Mouse (Mus musculus) spleen, adult 2 months (tissue): ENCODE data around the gene Ar. TPM values are rescaled to one million over a fixed set of nuclear protein-coding genes. Genes with fewer than 3 reads are reported as not detected.

Source experiments
- DNase-seq, 2 experiments: peaks; one replicate each; pipeline versions ENCODE4 v3.0.0 to v3.0.0-alpha.2; 2012 to 2021; ENCODE audit warnings: low spot score in 2 of 2, low read depth in 1 of 2
- H3K27ac ChIP-seq: fragments of 200-500 bp; 2 replicates; pipeline ENCODE4 v1.5.1; 2012; ENCODE audit warnings: low read length, inconsistent platforms; ENCODE audit not compliant: insufficient read depth
- H3K27me3 ChIP-seq: fragments of 200-500 bp; 2 replicates; pipeline ENCODE4 v1.6.1; 2012; ENCODE audit warnings: mild to moderate bottlenecking, moderate library complexity, low read length, inconsistent platforms; ENCODE audit not compliant: control insufficient read depth, insufficient read depth
- H3K36me3 ChIP-seq: fragments of 200-500 bp; 2 replicates; pipeline ENCODE4 v1.6.1; 2012; ENCODE audit warnings: mild to moderate bottlenecking, low read length, inconsistent platforms; ENCODE audit not compliant: control insufficient read depth, insufficient read depth
- H3K4me1 ChIP-seq: fragments of 200-500 bp; 2 replicates; pipeline ENCODE4 v1.6.1; 2011; ENCODE audit warnings: inconsistent platforms; ENCODE audit not compliant: control insufficient read depth, insufficient read depth, insufficient read length
- H3K4me3 ChIP-seq: fragments of 200-500 bp; 2 replicates; pipeline ENCODE4 v1.5.1; 2011; ENCODE audit warnings: mild to moderate bottlenecking, inconsistent platforms; ENCODE audit not compliant: insufficient read depth, insufficient read length; ENCODE audit errors: extremely low read depth
- CTCF ChIP-seq: fragments of 200-500 bp; IDR thresholded peaks from 2 replicates; pipeline ENCODE4 v1.5.1; 2011; ENCODE audit warnings: mild to moderate bottlenecking, inconsistent platforms; ENCODE audit not compliant: insufficient read depth, insufficient read length, insufficient replicate concordance; ENCODE audit errors: extremely low read depth
- POLR2A ChIP-seq: fragments of 200-500 bp; IDR thresholded peaks from 2 replicates; pipeline ENCODE4 v1.6.1; 2011; ENCODE audit warnings: low read depth, low read length, inconsistent platforms
- WGBS: fragments of 180-500 bp; shearing (Covaris S2); methylation state at CpG from one replicate; pipeline ENCODE4 v1.1.7; 2018; 5-methylcytosine and 5-hydroxymethylcytosine counted together
- polyA plus RNA-seq: library from polyadenylated mRNA; depleted of rRNA; stranded (reverse); fragments of >200 nt; gene quantifications from 2 replicates; pipeline ENCODE4 v1.2.3, GENCODE M21; 2012

The Ar gene
- polyA plus RNA-seq, 1 experiment: 0.16 TPM

DNA sequence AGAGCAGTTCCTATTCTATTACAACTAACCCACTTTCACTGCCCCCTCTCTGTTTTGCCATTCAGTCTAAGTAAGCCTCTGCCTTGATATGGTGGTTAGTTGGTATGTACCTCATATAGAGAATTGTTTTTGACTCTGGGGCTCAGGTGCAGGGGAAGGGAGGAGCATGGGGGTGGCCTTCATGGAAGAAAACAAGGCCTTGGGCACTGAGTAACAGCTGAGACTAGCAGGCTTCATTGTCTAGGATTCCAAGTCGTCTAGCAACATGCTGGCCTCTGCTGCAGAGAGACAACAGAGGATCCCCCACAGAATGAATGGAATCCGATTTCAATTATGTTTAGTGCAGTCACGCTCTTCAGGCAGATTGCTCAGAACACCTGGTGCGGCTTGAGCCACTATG, 152.1 kb downstream of the Ar start:
- H3K27me3 ChIP-seq: no peaks in the 10 kb centered on the region
- no peaks in the 10 kb centered on the region for H3K36me3 ChIP-seq
- no peaks in the 10 kb centered on the region for H3K4me1 ChIP-seq
- no peak overlapping the region for H3K27ac ChIP-seq
- no peak overlapping the region for H3K4me3 ChIP-seq
- WGBS: 87% methylated on average over 4 of the region's 4 CpGs
- no peak for TF ChIP-seq POLR2A
- TF ChIP-seq CTCF: no peak
- no peak for DNase-seq

- TF ChIP-seq POLR2A: no peak
- no peak for TF ChIP-seq CTCF
- Histone ChIP-seq H3K4me1 (no peaks in the 10 kb centered on the region), H3K27ac (no peak overlapping the region), H3K4me3 (no peak overlapping the region), H3K36me3 (no peaks in the 10 kb centered on the region), H3K27me3 (no peaks in the 10 kb centered on the region)
- WGBS: 57% methylated on average over 2 of the region's 2 CpGs
- DNase-seq: no peak
Observed at GRCm38 (mm10) chrX:98301924-98302323, 153.4 kb downstream of the Ar start.

DNA sequence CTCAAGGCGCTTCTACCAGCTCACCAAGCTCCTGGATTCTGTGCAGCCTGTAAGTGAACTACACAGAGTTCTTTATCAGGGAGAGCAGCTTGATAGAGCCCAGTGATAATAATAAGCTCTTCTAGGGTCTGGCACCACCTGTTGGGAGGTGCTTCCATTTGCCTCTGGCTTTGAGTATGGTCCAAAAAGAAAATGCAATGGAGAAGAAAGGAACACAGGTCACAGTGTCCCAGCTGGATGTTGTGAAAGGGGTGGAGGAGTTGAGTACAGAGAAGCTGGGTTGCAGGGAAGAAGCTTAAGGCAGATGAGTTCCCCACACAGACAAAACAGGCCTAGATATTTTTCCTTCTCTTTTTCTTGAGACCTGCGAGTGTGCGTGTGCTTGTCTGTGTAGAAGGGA, 167.4 kb downstream of the Ar start:
- H3K27ac ChIP-seq: no peak overlapping the region
- H3K4me3 ChIP-seq: no peak overlapping the region
- no peak for DNase-seq
- no peaks in the 10 kb centered on the region for H3K36me3 ChIP-seq
- WGBS: 89% methylated on average over 3 of the region's 3 CpGs
- no peaks in the 10 kb centered on the region for H3K4me1 ChIP-seq
- no peaks in the 10 kb centered on the region for H3K27me3 ChIP-seq
- TF ChIP-seq POLR2A: no peak
- no peak for TF ChIP-seq CTCF

DNA sequence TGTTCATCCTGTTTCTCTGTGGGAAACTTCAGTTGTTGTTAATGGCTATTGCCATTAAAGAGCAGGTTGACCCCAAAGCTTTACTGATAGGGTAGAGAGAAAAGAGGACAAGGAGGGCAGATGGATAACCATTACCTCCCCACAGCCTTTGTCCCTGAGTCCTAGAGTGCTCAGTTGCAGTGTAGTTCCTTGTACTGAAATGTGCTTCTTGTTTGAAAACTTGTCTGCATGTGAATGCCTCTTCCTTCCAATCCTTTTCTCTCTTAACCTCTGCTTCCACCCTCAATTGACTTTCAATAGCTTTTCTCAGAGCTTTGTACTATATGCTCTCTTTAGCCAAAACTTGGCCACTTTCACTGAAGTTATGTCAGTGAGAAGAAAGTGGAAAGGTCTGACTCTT, 168.9 kb downstream of the Ar start:
- H3K4me1 ChIP-seq: no peaks in the 10 kb centered on the region
- DNase-seq: no peak
- H3K36me3 ChIP-seq: no peaks in the 10 kb centered on the region
- TF ChIP-seq POLR2A (no peak), CTCF (no peak)
- H3K4me3 ChIP-seq: no peak overlapping the region
- H3K27ac ChIP-seq: no peak overlapping the region
- H3K27me3 ChIP-seq: no peaks in the 10 kb centered on the region

- H3K27me3 ChIP-seq: no peaks in the 10 kb centered on the region
Observed at GRCm38 (mm10) chrX:98323105-98323504, 174.5 kb downstream of the Ar start.

DNA sequence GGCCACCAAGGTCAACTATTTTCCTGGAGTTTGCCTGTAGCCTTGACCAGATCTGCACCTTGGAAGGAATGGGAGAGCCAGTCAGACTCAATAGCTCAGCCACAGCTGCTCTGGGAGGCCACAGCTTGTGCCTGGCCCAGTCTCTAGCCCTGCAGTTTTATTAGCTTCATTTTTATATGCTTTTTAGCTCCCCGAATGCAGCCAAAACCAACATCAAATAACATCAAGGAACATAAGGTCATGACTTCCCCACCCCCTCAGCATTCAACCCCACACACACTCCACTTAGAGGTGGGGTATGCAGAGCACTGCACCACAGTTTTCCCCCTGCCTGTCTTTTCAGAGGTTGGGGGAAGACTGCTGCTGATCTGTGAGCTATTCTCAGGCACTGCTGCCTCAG, 198.9 kb downstream of the Ar start:
- Histone ChIP-seq H3K27ac (no peak overlapping the region), H3K27me3 (no peaks in the 10 kb centered on the region), H3K36me3 (no peaks in the 10 kb centered on the region), H3K4me3 (no peak overlapping the region), H3K4me1 (no peaks in the 10 kb centered on the region)
- DNase-seq: no peak
- WGBS: 87% methylated on average over 1 of the region's 1 CpGs
- no peak for TF ChIP-seq POLR2A
- no peak for TF ChIP-seq CTCF

More at GRCm38 (mm10) chrX:98323105-98323504, 174.5 kb downstream of the Ar start:
- no peak overlapping the region for H3K27ac ChIP-seq
- no peak for DNase-seq
- H3K36me3 ChIP-seq: no peaks in the 10 kb centered on the region
- no peaks in the 10 kb centered on the region for H3K4me1 ChIP-seq
- TF ChIP-seq CTCF (no peak), POLR2A (no peak)
- H3K4me3 ChIP-seq: no peak overlapping the region
- WGBS: 84% methylated on average over 2 of the region's 2 CpGs

DNA sequence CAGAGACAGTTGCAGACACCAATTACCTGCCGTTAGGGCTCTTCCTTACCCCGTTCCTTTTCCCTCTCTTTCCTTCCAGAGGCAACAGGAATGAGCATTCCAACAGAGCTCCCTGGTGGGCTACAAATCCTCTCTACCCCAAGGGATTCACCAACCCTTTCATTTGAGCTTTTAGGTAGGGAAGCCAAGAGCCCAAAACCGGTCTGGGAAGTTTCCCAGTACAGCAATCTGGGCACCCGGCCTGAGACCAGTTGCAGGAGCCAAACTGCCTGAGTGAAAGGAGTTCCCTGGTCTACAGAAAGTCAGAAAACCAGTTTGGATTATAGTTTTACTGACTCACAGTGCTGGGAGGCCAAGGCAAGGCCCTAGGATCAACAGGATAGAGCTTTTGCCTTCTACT, 199.5 kb downstream of the Ar start:
- WGBS: 77% methylated on average over 4 of the region's 4 CpGs
- Histone ChIP-seq H3K27ac (no peak overlapping the region), H3K36me3 (no peaks in the 10 kb centered on the region), H3K27me3 (no peaks in the 10 kb centered on the region), H3K4me1 (no peaks in the 10 kb centered on the region), H3K4me3 (no peak overlapping the region)
- TF ChIP-seq CTCF: no peak
- no peak for TF ChIP-seq POLR2A
- DNase-seq: no peak
